Mouse (Mus musculus): ENCODE measurements around the gene Filip1.
"Not testable (repeated sequence)": the region's sequence is repeated elsewhere in the genome, so short reads cannot be mapped to it uniquely, and the experiment has no call there.

Gene Filip1

GRCm38 (mm10) chr9:80012751-80013150 lies at the start of gene Filip1:
Gene Filip1, minus strand, starts transcription at chr9:80012851.
- DNase-seq = peak; percentile 30

- no peak for DNase-seq
Measured at GRCm38 (mm10) chr9:80057690-80058089, 45.0 kb upstream of the Filip1 start.

- no peak for DNase-seq
Measured at GRCm38 (mm10) chr9:80052951-80053350, 40.3 kb upstream of the Filip1 start.

GRCm38 (mm10) chr9:80049271-80049670 lies 36.6 kb upstream of the Filip1 start:
- DNase-seq = not testable (repeated sequence)

- DNase-seq = not testable (repeated sequence)
Measured at GRCm38 (mm10) chr9:80044301-80044700, 31.6 kb upstream of the Filip1 start.

GRCm38 (mm10) chr9:80039296-80039815 lies 26.7 kb upstream of the Filip1 start:
- DNase-seq = no peak

GRCm38 (mm10) chr9:80037997-80038383 lies 25.3 kb upstream of the Filip1 start:
- DNase-seq = no peak

- DNase-seq = no peak
Measured at GRCm38 (mm10) chr9:80037262-80037996, 24.8 kb upstream of the Filip1 start.

GRCm38 (mm10) chr9:80026581-80027021 lies 13.9 kb upstream of the Filip1 start:
- DNase-seq = no peak

- DNase-seq = peak; percentile 75
Measured at GRCm38 (mm10) chr9:80026017-80026416, 13.4 kb upstream of the Filip1 start.

GRCm38 (mm10) chr9:80025347-80025746 lies 12.7 kb upstream of the Filip1 start:
- not testable (repeated sequence) for DNase-seq

GRCm38 (mm10) chr9:80022821-80023220 lies 10.2 kb upstream of the Filip1 start:
- DNase-seq = no peak

- DNase-seq = no peak
Measured at GRCm38 (mm10) chr9:80021648-80022047, 9.0 kb upstream of the Filip1 start.

- DNase-seq = no peak
Measured at GRCm38 (mm10) chr9:80020429-80020828, 7.8 kb upstream of the Filip1 start.

- no peak for DNase-seq
Measured at GRCm38 (mm10) chr9:80012016-80012415, 635 bp downstream of the Filip1 start.

- DNase-seq = peak; percentile 90
Measured at GRCm38 (mm10) chr9:80002394-80003188, 10.1 kb downstream of the Filip1 start.

GRCm38 (mm10) chr9:79997282-79997681 lies 15.4 kb downstream of the Filip1 start:
- no peak for DNase-seq

- no peak for DNase-seq
Measured at GRCm38 (mm10) chr9:79994296-79994695, 18.4 kb downstream of the Filip1 start.

GRCm38 (mm10) chr9:79993066-79993465 lies 19.6 kb downstream of the Filip1 start:
- no peak for DNase-seq

- DNase-seq = no peak
Measured at GRCm38 (mm10) chr9:79990456-79991017, 22.1 kb downstream of the Filip1 start.

GRCm38 (mm10) chr9:79989703-79990102 lies 22.9 kb downstream of the Filip1 start:
- no peak for DNase-seq

GRCm38 (mm10) chr9:79989061-79989460 lies 23.6 kb downstream of the Filip1 start:
- DNase-seq = no peak

GRCm38 (mm10) chr9:79983244-79983643 lies 29.4 kb downstream of the Filip1 start:
- DNase-seq = no peak
